Mouse (Mus musculus) lung, embryonic 14.5 days (tissue): ENCODE data around the gene Ccdc177. TPM values are rescaled to one million over a fixed set of nuclear protein-coding genes. Genes with fewer than 3 reads are reported as not detected.

Experiments used
- ATAC-seq: fragments of 200-750 bp; cut with Nextera tagmentation; 2 replicates; pipeline ENCODE4 v1.8.0; 2017; ENCODE audit warnings: mild to moderate bottlenecking, moderate TSS enrichment, moderate library complexity; ENCODE audit not compliant: insufficient read depth
- DNase-seq: peaks from one replicate; pipeline ENCODE4 v3.0.0-alpha.2; 2015
- H3K27ac ChIP-seq: fragments of 300-500 bp; sonication (generic); 2 replicates; pipeline ENCODE4 v1.5.1; 2014; ENCODE audit warnings: low read depth, mild to moderate bottlenecking, moderate library complexity
- H3K27me3 ChIP-seq: fragments of 300-500 bp; sonication (generic); 2 replicates; pipeline ENCODE4 v1.6.1; 2014; ENCODE audit warnings: low read length, control low read depth; ENCODE audit not compliant: insufficient read depth
- H3K36me3 ChIP-seq: fragments of 300-500 bp; sonication (generic); 2 replicates; pipeline ENCODE4 v1.6.1; 2014; ENCODE audit warnings: control low read depth; ENCODE audit not compliant: insufficient read depth
- H3K4me1 ChIP-seq: fragments of 300-500 bp; sonication (generic); 2 replicates; pipeline ENCODE4 v1.6.1; 2014; ENCODE audit warnings: antibody characterized with exemption, control low read depth; ENCODE audit not compliant: insufficient read depth
- H3K4me2 ChIP-seq: fragments of 300-500 bp; sonication (generic); 2 replicates; pipeline ENCODE4 v1.6.1; 2014; ENCODE audit warnings: mild to moderate bottlenecking
- H3K4me3 ChIP-seq: fragments of 300-500 bp; sonication (generic); 2 replicates; pipeline ENCODE4 v1.5.1; 2014; ENCODE audit warnings: low read depth, low read length
- H3K9ac ChIP-seq: fragments of 300-500 bp; sonication (generic); 2 replicates; pipeline ENCODE4 v1.6.1; 2014
- H3K9me3 ChIP-seq: fragments of 300-500 bp; sonication (generic); 2 replicates; pipeline ENCODE4 v1.6.1; 2016; ENCODE audit warnings: low read depth, low read length, control low read depth
- CTCF ChIP-seq: IDR thresholded peaks from 2 replicates; pipeline ENCODE4 v1.5.1; 2016; ENCODE audit warnings: antibody characterized with exemption, low read depth
- WGBS: fragments of 180-500 bp; shearing (Covaris S2); extraction: QIAGEN DNeasy Blood & Tissue Kit; methylation state at CpG from one replicate; pipeline ENCODE4 v1.1.7; 2014; 5-methylcytosine and 5-hydroxymethylcytosine counted together
- polyA plus RNA-seq: library from polyadenylated mRNA; unstranded; fragments of >200 nt; fragmentation: Nextera tagmentation; extraction: Ambion mirVana; gene quantifications from 2 replicates; pipeline ENCODE4 v1.2.1, GENCODE M21; 2014

The Ccdc177 gene
- polyA plus RNA-seq, 1 experiment from 2014 or later: 0.04 TPM

- no peaks in the 10 kb centered on the region for H3K4me1 ChIP-seq
- H3K4me3 ChIP-seq: no peak overlapping the region
- no peaks in the 10 kb centered on the region for H3K36me3 ChIP-seq
- DNase-seq: peak; percentile 80
- no peak overlapping the region for H3K27ac ChIP-seq
- 23% methylated on average over 13 of the region's 13 CpGs for WGBS
- H3K4me2 ChIP-seq: no peak overlapping the region
- no peak overlapping the region for H3K9ac ChIP-seq
- TF ChIP-seq CTCF: no peak
- peak; percentile 41; the same call in 1 of the 2 replicates for ATAC-seq
- no peaks in the 10 kb centered on the region; the same call in 1 of the 2 replicates for H3K27me3 ChIP-seq
- H3K9me3 ChIP-seq: no peaks in the 10 kb centered on the region
These were observed 23.8 kb downstream of the Ccdc177 start for GRCm38 (mm10) chr12:80736464-80737282.

- Histone ChIP-seq H3K4me3 (no peak overlapping the region), H3K36me3 (no peaks in the 10 kb centered on the region), H3K4me1 (no peaks in the 10 kb centered on the region), H3K27ac (no peak overlapping the region), H3K4me2 (no peak overlapping the region), H3K27me3 (no peaks in the 10 kb centered on the region; the same call in 1 of the 2 replicates), H3K9ac (no peak overlapping the region), H3K9me3 (no peaks in the 10 kb centered on the region)
- DNase-seq (no peak), ATAC-seq (no peak)
- no peak for TF ChIP-seq CTCF
- WGBS: 42% methylated on average over 13 of the region's 13 CpGs
These were observed 25.7 kb downstream of the Ccdc177 start for GRCm38 (mm10) chr12:80734526-80735470.

GRCm38 (mm10) chr12:80730567-80730966 lies 29.9 kb downstream of the Ccdc177 start:
- H3K9me3 ChIP-seq: no peaks in the 10 kb centered on the region
- no peak overlapping the region for H3K27ac ChIP-seq
- H3K36me3 ChIP-seq: no peaks in the 10 kb centered on the region
- no peaks in the 10 kb centered on the region for H3K4me1 ChIP-seq
- WGBS: 8% methylated on average over 9 of the region's 9 CpGs
- TF ChIP-seq CTCF: peak; percentile 78
- DNase-seq (peak; percentile 88), ATAC-seq (peak; percentile 81)
- no peak overlapping the region for H3K4me3 ChIP-seq
- H3K4me2 ChIP-seq: peak overlapping the region; percentile 25; the same call in 1 of the 2 replicates
- H3K9ac ChIP-seq: no peak overlapping the region
- no peaks in the 10 kb centered on the region for H3K27me3 ChIP-seq

- H3K27me3 ChIP-seq: no peaks in the 10 kb centered on the region
- no peaks in the 10 kb centered on the region for H3K36me3 ChIP-seq
- no peak overlapping the region for H3K9ac ChIP-seq
- ATAC-seq (peak; percentile 69), DNase-seq (peak; percentile 69)
- H3K9me3 ChIP-seq: no peaks in the 10 kb centered on the region
- no peaks in the 10 kb centered on the region for H3K4me1 ChIP-seq
- no peak overlapping the region for H3K4me3 ChIP-seq
- TF ChIP-seq CTCF: no peak
- no peak overlapping the region for H3K27ac ChIP-seq
- 56% methylated on average over 12 of the region's 12 CpGs for WGBS
- no peak overlapping the region for H3K4me2 ChIP-seq
These were observed 30.5 kb downstream of the Ccdc177 start for GRCm38 (mm10) chr12:80729758-80730530.

- no peaks in the 10 kb centered on the region for H3K27me3 ChIP-seq
- ATAC-seq (no peak), DNase-seq (peak; percentile 43)
- H3K4me1 ChIP-seq: no peaks in the 10 kb centered on the region
- H3K27ac ChIP-seq: no peak overlapping the region
- H3K36me3 ChIP-seq: no peaks in the 10 kb centered on the region
- H3K9ac ChIP-seq: no peak overlapping the region
- 48% methylated on average over 2 of the region's 2 CpGs for WGBS
- H3K9me3 ChIP-seq: no peaks in the 10 kb centered on the region
- no peak overlapping the region for H3K4me2 ChIP-seq
- no peak overlapping the region for H3K4me3 ChIP-seq
- TF ChIP-seq CTCF: peak; percentile 58
These were observed 31.7 kb downstream of the Ccdc177 start for GRCm38 (mm10) chr12:80728814-80729213.

GRCm38 (mm10) chr12:80728207-80728606 lies 32.3 kb downstream of the Ccdc177 start:
- ATAC-seq (no peak), DNase-seq (no peak)
- WGBS: 4% methylated on average over 1 of the region's 1 CpGs

More at GRCm38 (mm10) chr12:80728207-80728606, 32.3 kb downstream of the Ccdc177 start:
- no peaks in the 10 kb centered on the region for H3K36me3 ChIP-seq
- no peaks in the 10 kb centered on the region for H3K4me1 ChIP-seq
- H3K4me3 ChIP-seq: no peak overlapping the region
- no peak for TF ChIP-seq CTCF
- no peaks in the 10 kb centered on the region for H3K9me3 ChIP-seq
- no peak overlapping the region for H3K9ac ChIP-seq
- no peak overlapping the region for H3K4me2 ChIP-seq
- no peaks in the 10 kb centered on the region for H3K27me3 ChIP-seq
- no peak overlapping the region for H3K27ac ChIP-seq
